Mouse (Mus musculus): ENCODE data around the gene Vti1a.

DNA sequence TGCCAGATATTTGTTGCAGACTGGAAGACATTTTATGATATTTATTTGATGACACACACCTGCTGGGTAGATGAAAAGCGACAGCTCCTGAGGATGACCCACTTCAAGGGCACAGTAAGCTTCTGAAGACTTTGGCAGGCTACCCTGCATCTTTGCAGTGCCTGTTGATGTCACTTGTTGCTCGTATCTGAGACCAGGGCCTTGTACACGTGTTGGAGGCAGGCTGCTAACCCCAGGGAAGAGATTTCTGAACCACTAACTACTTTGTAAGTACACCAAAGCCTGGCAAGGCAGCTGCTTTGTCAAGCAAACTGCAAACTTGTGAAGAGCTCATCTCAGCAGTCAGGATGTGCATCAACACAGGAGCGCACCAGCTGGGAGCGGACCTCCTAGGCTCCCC, 225.5 kb downstream of the Vti1a start:
- no peak for TF ChIP-seq EP300 (optimal IDR thresholded peaks at IDR 0.05)
- TF ChIP-seq CTCF (IDR thresholded peaks at IDR 0.05; ENCODE audit: low read depth) = no peak

All from stomach, postnatal 0 days (tissue).